Mouse (Mus musculus) CD4-positive, CD25-positive, alpha-beta regulatory T cell, adult 2 months (primary cell): ENCODE measurements around the gene Cds2.
"Not testable (repeated sequence)": the region's sequence is repeated elsewhere in the genome, so short reads cannot be mapped to it uniquely, and the experiment has no call there.

ENCODE experiments used
- DNase-seq: peaks from one replicate; pipeline ENCODE4 v3.0.0-alpha.2; 2012; ENCODE audit warnings: low read depth, low spot score

The Cds2 gene

DNA sequence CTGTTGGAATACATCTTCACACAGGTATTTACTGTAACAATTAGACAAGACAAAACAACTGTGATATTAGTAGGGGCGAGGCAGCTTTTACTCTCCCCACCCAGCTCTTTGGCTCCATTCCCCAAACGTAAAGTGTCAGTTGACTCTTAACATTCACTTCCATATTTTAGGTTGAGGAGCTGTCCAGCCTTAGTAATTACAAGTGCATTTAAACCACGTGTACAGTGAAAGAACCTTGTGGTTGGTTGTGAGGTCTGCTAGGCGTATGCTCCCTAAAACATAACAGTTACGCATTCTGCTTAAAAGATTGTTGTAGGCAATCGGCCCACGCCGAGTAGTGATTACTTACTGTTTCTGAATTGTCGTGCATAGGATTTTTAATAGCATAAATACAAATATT, 2.2 kb downstream of the Cds2 start:
- DNase-seq: peak; percentile 13

GRCm38 (mm10) chr2:132266086-132266485, 3.1 kb downstream of the Cds2 start:
- DNase-seq: no peak

DNA sequence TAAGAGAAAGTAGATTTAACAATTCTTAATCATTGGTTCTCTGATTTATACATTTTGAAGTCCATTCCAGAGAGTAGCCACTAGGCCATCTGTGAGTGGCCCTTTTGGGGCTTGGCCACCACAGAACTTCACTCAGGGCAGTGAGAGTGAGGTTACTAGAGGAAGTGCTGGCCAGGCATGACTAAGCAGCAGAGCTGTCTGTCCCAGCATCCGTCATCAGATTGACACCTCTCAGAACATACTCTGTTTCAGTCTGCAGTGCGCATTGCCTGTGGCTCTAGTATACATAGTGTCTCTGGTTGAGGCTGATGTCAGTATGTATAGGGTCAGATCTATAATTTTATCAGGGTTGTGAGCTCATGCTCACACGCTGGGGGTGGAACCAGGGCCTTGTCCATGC, 6.3 kb downstream of the Cds2 start:
- peak; percentile 36 for DNase-seq

GRCm38 (mm10) chr2:132270331-132270951, 7.5 kb downstream of the Cds2 start:
- no peak for DNase-seq

DNA sequence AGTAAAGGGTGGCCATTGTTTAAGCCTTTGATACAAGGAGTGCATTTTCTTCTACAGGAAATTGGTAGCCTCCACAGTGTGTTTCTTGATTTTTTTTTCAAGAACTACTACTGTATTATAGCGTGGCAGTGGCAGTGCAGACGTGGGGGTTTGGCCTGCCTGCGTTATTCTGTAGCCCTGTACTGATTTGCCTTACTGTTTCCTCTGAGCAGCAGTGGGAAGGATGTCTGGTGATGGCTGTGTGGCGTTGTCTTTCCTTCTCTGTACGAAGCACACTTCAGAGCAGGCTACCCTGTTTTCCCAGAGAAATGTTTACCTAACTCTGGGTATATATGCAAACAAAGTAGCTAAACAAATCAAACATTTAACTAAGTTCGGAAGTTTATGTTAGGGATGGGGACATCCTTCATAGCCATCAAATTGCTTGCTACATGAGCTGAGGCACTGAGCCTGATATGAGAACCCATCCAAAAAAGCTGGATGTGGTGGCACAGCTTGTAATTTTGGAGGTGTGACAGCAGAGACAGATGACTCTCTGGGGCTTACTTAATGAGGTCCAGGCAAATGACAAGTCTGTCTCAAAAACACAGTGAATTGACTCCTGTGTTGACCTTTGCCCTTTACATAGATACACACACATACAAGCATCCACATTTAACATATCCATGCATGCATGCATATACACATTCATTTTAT, 9.9 kb downstream of the Cds2 start:
- DNase-seq: no peak

DNA sequence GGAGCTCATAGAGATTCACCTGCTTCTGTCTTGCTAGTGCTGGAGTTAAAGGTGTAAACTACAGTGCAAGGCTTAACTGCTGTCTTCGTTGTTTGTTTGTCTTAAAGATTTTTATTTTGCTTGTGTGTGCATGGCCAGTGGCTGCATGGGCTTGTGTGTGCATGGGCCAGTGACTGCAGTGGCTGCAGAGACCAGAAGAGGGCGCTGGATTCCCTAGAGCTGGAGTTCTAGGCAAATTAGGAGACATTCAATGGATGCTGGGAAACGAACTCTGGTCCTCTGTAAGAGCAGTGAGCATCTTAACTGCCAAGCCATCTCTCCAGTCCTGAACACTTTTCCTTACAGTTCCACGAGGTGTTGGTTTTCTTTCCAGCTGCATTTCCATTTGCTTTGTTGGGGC, 12.6 kb downstream of the Cds2 start:
- peak; percentile 31 for DNase-seq

DNA sequence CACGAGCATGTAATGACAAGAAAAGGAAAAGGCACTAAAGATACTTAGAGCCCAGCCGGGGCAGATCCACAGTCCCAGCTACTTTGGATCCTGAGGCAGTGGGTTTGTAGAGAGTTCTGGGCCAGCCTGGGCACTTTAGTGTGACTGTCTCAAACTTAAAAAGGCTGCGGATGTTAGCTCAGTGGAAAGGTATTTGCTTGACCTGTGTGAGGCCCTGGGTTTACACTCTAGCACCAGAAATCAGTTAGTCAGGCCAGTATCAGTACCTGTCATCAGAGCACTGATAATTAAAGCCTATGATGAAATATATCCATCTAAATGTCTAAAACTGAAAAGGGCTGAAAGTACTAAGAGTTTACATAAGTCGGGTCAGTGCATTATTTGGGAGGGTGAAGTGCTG, 13.3 kb downstream of the Cds2 start:
- no peak for DNase-seq

GRCm38 (mm10) chr2:132278273-132278853, 15.4 kb downstream of the Cds2 start:
- no peak for DNase-seq

DNA sequence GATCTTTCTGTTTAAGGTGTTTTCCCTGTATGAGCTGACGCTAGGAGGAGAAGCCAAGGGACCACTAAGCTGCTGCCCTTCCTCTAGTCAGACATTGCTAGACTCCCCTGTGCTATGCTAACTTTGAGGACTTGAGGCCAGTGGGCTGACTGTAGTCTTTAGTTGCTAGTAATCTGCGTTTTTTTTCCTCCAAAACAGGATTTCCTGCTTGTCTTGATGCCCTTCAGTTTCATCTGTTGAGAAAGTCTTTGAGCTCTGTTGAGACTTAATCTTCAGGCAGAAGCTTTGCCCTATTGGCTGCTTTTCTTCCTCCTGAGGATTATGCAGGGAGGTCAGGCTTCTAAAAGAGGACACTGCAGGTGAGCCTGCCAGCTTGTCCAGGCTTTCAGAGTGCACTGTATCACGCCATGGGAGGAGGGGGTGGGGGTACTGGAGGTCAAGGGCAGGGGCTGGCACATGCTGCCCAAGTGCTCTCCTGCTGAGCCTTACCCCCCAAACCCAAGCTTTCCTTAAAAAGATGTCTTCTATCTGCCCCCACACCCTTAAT, 16.5 kb downstream of the Cds2 start:
- DNase-seq: peak; percentile 50

DNA sequence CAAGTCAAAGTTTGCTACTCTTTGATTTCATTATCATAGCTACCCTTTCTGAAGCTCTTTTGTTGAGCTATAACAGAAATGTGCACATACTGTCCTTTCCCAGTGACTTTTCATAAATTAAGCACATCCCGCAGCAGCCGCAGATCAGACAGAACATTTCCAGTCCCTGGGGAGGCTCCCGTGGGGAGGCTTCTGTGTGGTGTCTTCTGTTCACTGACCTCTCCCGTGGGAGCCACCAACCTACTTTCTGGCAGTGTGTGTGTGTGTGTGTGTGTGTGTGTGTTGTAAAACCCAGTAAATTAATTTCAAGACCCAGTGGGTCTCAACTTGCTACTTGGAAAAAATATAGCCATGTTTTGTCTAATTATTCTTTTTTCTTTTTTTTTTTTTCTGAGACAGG, 17.0 kb downstream of the Cds2 start:
- no peak for DNase-seq

GRCm38 (mm10) chr2:132280518-132281120, 17.7 kb downstream of the Cds2 start:
- DNase-seq: no peak

GRCm38 (mm10) chr2:132281560-132282452, 18.9 kb downstream of the Cds2 start:
- peak; percentile 73 for DNase-seq

GRCm38 (mm10) chr2:132282453-132283174, 19.7 kb downstream of the Cds2 start:
- DNase-seq: peak; percentile 43

- peak; percentile 28 for DNase-seq
Observed at GRCm38 (mm10) chr2:132283236-132284070, 20.5 kb downstream of the Cds2 start.

GRCm38 (mm10) chr2:132284492-132285139, 21.7 kb downstream of the Cds2 start:
- DNase-seq: no peak

DNA sequence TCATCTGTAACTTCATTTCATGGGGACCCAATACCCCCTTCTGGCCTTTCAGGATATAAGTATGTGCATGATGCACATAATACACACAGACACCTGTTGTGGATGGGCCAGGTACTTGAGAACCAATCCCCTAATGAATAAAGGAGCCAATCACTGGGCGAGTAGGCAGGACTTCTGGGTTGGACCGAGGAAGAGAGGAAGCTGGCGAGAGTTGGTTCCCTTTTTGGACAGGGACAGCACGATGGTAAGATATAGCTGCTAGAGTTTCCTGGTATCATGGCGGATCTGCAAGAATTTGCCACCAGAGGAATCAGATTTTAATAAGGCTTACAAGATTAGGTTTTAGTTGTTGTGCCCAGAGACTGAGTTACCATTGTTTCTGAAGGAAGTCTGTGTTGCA, 22.8 kb downstream of the Cds2 start:
- DNase-seq: not testable (repeated sequence)

DNA sequence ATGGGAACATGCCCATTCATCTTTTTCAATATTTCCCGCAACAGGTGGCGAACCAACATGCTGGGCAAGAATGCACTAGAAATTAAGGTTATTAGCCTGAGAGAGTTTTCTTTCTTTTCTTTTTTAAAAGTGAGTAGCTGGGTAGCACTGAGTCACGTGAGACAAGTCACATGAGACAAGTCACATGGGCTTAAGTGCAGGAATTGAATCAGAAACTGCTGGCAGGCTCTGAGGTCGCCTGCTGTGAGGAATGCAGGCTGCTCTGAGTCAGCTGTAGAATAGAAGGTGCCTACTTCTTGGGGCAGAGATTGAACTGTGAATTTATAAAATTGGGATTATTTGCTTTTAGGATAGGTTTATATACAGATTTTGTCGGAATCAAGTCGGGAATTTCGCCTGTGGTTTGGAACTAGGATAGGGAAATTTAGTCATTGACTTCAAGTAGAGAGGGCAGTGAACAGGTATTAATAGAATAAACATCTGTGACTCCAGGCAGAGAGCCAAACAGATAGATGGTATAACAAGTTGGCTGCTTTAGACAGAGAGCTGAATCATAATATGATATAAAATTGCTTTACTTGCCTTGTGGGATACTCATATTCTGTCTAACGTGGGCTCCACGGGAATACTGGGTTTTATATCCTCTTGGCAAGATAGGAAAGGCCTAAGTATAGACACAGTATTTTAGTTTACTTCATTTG, 23.6 kb downstream of the Cds2 start:
- DNase-seq: no peak

- DNase-seq: not testable (repeated sequence)
Observed at GRCm38 (mm10) chr2:132289213-132289612, 26.3 kb downstream of the Cds2 start.

GRCm38 (mm10) chr2:132290808-132291207, 27.9 kb downstream of the Cds2 start:
- no peak for DNase-seq
